Mouse (Mus musculus) right cerebral cortex, postnatal 36 days (tissue): ENCODE data around the gene Satb2.

Experiments
- DNase-seq, 2 experiments: peaks; one replicate each; pipeline ENCODE4 v3.0.0; 2022; ENCODE audit warnings: low spot score in 2 of 2, mixed read lengths in 1 of 2

The Satb2 gene

DNA sequence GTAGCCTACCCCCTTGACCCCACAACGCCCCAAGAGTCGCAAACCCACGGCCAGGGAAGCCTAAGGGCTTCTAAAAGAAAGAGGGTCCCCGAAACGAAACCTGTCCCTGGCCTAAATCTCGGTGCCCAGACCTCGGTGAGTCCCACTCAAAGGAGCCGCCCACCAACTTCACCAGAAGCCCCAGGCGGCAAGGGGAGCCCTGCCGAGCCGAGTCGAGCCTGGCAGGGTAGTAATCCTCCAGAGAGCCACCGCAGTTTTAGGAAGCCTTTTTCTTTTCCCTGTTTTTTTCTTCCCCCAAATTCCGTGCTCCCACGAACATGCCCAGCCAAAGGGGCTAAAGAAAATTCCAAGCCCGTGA lies 4.9 kb downstream of the Satb2 start:
- no peak for DNase-seq

DNA sequence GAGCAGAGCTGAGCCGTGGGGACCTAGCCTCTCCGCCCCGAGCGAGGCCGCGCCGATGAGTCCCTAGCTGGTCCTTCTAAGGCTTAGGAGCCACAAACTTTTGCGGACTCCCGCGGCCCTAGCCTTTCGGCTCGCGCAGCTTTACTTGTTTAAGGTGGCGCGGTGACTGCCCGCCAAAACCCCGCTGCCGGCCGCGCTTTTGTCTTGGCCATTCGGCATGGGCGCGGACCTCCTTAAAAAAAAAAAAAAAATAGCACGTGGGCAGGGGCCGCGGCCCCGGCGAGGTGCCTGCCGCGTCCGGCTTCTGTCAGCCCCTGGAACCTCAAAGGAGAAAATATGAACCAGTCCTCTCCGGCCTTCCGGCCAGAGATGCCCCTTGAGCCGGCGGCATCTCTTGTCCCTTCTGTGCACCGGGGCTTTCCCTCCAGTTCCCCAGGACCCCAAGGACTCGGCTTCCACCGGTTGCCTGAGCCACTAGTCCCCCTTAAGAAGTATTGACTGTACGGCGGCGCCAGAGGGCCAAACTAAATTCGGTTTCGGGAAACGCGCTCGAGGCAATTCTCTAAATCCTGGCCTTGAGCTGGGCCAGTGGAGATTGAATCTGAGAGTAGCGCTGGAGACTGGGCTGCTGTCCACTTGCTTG lies 5.4 kb downstream of the Satb2 start:
- peak; percentile 78 to 79 for DNase-seq

DNA sequence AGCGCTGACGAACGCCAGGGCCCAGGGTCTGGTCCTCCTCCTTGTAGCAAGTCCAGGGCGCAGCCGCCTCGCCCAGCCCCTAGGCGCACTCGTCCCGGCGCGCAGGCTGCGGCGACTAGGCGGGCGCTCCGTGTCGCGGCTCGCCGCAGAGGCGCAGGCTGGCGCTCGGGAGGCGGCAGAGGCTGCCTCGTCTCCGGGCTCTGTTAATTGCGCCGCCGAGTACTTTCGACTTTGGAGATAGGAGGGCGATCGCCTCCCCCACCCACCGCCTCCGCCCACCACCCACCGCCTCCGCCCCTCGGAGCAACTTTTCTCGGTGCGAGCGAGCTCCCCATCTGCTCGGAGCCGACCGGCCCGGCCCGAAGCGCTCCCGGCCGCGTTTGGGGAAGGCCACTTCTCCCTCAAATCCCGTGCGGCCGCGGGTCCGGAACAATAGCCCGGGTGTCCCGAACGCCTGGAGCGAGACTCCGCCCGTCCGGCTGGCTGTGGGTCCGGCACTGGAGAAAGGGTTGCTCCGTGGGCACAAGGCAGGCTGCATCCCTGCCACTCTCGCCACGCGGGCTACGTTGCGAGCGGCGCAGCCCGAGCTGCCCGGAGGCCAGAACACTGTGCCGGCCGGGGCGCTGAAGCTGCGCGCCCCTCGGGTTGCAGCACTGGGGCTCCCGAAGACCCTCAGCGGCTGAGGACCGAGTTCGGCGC lies 6.0 kb downstream of the Satb2 start:
- DNase-seq = no peak

DNA sequence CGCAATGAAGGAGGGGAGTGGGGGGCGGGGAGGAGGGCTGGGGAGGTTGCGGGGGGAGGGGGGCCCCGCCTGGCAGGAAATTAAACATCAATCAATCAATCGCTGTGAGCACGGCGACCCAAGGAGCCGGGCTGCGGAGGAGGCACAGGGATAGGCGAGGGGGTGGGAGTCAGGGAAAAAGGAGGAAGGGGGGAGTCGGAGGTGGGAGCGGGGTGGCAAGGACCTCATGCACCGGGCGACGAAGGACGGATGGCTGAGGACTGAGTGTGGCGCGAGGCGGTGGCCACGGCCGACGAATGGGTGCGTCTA lies 6.6 kb downstream of the Satb2 start:
- DNase-seq = no peak

DNA sequence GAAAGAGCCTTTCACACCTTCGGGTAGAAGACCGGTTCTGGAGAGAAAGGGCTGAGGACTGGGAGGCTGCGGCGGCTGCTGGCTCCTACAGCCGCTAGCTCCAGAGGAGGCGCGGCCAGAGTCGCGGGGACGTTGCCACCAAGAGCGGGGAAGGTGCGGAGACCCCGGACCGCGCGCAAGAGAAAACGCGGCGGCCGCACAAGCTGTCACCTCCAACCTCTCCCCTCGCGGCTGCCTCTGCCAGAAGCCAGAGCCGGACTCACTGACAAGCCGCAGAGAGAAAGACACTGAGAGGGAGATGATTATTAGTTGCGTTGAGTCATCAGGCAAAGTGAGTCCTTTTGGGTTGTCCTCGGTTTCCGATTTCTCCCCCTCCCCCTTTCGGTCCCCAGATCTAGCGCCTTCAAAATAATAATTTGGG lies 7.0 kb downstream of the Satb2 start:
- DNase-seq = no peak

DNA sequence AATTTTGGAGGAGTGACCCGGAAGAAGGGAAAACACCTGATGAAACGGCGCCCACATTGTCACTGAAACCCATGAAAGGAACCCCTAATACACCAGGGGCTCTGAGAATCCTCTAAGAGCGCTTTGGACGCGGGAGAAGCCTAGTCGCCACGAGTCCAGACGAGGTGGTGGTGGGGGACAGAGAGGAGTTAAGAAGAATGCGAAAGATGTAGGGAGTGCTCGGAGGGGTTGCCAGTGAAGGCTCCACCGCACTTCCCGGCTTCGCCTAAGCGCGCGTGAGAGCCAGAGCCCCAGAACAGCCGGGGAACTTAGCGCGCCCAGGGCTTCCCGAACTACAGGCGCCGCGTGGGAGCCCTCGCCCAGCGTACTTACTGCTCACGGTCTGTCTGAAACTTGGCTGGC lies 7.7 kb downstream of the Satb2 start:
- no peak for DNase-seq

DNA sequence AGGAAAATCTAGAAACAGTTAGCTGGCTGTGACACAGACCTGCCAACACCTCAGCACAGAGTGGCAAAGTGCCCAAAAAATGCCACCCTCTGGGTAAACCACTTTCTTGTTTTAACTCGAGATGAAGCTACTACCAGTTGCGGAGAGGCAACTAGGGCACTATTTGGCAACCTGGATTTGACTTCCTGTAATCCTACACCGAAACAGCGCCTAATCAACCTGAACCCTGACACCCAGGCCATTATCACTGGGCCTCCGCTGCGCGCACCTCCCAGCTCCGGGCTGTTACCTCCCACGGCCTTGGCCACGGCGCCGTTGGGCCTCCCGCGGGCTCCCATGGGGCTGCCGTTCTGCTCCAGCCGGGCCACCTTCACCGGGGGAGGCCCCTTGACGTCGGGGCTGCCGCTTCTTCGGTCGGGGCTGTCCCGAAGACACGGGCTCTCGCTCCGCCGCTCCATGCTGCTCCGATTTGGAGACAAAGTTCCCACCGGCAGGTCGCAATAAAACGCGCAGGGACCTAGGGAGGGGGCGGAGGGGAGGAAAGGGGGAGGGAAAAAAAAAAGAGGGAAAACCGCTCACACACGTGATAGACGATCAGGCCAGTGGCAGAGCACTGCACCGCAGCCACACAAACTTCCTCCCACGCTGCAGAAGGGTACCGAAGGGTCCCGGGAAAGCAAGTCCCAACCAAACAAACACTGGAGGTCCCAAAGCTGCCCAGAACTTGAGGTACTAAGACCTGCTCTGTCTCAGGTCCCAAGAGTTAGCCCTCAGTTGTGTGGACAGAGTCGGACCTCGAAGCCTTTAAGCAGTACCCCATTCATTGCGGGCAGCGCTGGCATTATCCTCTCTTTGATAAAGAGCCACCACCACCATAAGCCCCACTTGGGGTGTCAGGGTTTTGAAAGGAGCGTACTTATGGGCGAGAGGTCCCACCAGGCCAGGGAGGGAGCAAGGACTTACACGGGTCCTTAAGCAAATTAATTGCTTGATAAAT lies 8.8 kb downstream of the Satb2 start:
- DNase-seq = no peak

DNA sequence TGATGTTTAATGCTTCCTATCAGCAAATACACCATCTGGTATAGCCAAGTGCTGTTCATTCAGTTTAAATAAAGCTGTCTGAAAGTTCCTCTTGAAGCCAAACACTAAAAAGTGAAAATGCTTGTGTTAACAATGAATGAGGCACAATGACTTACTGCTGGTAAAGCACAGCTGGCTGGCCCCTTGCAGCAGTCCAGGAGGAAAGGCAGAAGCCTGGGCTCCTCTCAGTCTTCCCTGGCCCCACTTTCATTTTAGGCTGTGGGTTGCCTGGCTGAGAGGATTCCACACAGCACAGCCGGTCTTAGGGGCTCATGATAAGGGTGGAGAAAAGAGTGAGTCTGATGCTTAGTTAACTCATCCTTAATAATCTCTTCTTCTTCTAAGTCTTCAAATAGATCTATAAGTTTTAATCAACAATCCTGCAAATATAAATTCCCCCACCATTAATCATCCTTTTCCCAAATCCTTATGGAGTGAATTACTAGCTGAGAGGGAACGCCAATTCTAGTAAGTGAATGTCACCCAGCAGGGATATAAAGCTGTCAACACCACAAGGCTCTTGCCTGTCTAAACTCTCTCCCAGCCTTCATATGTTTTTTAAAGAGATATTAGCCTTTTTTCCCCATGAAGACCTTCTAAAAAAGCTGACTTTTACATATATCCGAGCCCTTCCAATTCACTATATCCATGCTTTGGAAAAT lies 12.4 kb downstream of the Satb2 start:
- no peak for DNase-seq

DNA sequence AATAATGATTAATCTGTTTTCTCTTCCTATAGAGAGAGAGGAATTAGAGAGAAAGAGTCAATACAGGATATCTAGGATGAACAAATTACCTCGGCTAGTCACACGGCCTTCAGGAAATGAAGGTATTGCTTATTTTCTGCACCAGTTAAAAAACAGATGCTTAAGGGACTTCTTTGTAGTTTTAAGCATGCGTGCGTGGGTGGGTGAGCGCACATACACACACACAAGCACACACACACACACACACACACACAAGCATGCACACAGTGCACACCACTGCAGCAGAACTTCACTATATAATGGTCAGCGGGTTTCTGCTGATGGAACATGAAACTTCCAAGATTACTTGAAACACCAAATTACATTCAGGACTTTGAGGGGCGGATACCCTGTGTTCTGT lies 14.0 kb downstream of the Satb2 start:
- DNase-seq = no peak

DNA sequence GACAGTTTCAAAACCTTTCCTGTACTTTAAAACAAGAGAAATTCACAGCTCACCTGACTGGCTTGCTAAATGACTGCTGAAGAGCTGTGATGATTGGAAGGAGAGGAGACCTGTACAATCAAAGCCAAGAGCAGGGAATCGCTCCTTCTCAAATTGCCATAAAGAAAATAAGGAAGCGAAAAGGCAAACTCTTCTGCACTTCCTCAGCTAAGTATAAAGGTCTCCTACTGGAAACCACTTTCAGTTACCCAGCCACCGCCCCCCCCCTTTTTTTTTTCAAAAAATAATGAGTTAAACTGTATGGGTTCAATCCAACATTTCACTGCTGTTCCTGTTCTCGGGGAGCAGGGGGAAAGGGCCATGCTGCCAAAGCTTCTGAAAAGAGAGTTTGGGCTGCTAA lies 15.2 kb downstream of the Satb2 start:
- DNase-seq = no peak

DNA sequence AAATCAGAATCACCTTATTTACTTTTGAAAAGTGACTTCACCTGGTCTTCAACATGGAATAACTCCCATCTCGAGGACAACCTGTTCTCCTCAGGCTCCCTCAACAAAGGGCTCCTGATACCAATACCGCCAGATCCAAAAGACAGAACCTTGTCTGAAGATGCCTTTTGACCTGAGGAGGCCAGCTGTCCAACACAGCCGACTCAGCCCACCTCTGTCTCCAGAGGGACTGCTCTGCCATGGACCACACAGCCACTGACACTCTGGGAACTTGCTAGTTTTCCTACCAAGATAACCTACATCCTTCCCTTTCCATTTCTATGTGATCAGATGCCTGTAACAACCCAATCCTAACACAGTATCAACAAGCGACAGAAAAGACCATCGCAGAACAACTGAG lies 19.5 kb downstream of the Satb2 start:
- no peak for DNase-seq

DNA sequence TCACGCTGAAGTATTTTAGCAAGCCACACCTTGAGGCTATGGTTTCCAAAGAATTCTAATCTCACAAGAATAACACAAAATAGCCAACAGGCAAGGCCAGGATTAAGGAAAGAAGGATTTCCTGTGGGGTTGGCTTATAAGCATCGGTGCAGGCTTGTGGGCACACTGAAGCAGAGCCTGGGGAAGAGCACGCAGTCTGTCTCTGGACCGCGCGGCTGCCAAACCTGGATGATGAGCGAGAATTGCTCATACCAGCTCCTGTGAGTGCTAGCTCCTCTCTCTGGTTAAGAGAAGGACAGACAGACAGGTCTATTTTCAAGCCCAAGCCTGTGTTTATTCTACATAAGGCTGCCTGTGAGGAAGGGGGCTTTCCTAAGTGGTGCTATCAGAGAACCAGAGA lies 20.5 kb downstream of the Satb2 start:
- no peak for DNase-seq

DNA sequence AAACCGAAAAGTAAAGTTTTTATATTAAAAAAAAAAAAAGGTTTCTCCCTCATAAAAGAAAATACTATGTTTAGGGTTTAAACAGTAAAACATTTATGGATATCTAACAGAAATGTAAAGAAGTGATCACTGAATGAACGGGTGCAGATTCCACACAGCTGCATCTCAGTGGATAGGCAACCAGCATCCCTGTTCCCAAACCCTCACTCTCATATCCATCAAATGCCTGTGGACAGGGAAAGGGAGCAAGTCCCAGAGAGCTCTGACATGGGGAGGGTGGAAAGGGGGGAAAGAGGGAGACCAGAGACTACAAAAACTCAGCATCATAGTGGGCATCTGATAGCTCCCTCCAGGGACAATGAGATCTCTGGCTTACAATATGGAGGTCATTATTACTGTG lies 21.6 kb downstream of the Satb2 start:
- DNase-seq = no peak

DNA sequence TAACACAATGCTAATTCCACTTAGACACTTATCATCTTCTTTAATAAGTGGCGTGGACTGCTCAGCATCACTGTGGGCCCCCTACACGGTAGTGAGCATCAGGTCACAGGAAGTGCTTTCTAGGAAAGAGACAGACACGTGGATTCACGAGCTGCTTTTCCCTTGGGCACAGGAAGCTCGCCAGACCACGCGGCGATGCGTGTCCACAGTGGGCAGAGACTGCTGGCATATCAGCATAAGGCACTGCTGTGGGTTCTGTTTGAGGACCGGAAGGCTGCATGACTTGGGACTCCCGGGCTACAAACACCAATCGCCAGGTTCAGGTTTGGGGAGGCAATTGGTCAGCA lies 22.7 kb downstream of the Satb2 start:
- DNase-seq = no peak

DNA sequence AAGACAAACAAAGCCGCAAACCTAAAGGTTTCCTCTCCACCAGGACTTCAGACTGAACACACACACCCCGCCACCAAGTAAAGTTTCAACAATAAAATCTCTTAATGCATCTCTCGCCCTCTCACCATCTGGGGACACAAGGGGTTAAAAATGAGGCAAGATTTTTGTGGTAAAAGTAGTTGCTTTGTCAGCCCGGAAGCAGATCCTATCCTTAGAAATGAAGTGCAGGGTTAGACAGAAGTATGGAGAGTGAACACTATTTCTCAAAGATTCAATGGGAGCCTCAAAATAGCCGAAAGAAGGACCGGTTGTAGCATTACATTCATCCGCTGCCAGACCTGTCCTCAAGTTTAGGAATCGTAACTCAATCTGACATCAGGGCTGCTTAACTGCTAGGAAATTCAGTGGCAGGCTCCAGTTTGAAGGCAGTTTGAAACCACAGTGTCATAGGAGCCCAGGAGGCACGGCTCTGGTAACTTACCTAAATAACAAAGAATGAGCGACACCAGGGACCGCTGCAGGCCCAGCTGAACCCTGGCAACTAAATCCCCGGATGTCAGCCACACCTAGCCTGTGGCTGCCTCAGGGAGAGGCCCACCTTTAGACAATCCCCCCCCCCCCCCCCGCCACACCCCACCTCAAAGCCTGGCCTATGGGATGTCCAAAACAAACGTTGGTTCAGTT lies 23.3 kb downstream of the Satb2 start:
- DNase-seq = no peak

DNA sequence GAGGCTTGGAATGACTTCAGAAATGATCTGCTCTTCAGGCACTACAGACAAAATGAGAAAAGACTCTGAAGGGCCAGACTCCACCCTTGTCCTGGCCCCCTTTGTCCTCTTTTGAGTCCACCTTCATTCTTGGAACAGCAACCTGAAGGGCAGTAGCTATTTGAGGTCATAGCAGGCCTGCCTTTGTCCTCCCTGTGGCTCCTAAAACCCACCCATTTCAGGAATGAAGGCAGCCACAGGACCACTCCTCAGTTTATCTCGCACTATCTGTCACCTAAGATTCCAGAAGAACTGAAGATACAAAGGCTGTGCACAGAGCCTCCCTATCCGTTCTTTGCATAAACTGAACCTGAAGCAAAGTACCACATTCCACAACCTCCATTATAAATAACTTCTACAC lies 24.9 kb downstream of the Satb2 start:
- no peak for DNase-seq

DNA sequence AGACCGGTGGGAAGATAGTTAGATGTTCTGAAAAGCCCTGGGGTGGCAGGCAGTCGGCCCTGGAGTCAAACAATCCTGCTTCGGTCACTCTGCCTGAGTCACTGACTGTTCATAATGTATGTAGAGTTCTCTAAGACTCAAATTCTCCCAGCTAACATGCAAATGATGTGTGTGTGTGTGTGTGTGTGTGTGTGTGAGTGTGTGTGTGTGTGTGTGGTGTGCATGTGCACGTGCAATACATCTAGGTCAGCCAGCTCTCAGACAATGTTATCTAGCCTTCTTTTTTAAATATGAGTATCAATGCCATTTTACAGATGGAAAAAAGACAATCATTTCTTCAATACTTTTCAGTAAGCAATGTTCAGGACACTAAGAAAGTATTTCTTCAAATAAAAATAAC lies 26.5 kb downstream of the Satb2 start:
- DNase-seq = no peak

DNA sequence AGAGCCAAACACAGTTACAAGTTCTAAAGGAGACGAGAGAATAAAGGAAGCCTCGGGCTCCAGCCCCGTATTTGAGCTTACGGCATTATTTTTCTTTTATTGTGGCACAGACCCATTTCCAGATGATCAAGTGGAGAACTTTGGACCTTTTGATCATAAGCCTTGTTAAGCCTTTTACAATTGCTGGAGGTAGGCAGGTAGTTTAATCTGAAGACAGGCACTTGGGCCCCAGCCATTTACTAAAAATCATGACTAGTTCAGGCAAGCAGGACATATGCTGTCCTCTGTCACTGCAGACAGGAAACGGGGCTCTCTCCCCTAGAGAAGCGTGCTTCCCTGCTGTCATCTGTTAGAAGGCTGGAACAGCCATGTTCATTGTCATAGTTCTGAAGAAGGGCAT lies 26.9 kb downstream of the Satb2 start:
- DNase-seq = no peak

DNA sequence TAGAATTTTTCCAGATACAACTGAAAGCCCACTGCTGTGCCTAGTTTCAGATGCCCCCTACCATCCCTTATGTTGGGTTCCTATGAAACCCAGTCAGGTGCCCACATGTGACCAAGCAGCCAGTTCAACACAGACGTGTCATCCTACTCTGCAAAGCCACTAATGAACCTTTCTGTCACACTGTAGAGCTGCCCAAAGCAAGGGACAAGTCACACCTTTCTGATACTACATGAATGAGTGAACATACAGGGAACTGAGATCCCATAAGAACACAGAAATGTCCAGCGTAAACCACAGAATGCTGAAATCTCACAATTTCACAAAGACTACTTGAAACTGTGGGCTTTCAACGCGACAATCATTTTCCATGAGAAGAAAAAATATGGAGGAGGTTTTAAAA lies 39.0 kb downstream of the Satb2 start:
- no peak for DNase-seq

DNA sequence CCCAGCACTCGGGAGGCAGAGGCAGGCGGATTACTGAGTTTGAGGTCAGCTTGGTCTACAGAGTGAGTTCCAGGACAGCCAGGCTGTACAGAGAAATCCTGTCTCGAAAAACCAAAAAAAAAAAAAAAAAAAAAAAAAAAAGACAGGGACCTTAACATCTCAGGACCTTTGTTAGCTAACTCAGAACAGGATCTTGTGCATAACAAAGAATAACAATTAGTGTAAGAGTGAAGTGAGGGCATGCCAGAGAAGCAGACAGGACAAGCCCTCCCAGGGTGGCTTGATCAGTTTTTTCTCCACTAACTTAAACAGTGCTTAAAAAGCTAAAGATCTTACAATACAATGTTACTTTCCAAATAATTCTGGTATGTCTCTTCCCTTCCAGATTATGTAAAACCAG lies 40.0 kb downstream of the Satb2 start:
- no peak for DNase-seq

DNA sequence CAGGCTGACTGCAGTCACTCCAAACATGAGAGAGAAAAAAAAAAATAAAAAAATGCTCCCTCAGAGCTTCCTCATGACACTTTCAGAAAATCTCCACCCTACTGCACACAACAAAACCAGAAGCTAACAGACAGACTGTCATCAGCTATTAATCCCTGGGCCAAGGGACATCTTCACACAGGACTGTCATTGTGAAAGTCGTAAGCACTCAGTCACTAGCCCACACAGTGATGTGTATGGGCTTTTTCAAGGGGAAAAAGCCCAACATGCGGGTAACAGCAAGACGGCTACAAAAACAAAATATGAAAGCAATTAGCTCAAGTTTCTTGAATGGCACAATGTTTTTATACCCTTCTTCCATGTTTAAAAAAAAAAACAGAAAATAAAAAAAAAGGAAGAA lies 41.9 kb downstream of the Satb2 start:
- no peak for DNase-seq

DNA sequence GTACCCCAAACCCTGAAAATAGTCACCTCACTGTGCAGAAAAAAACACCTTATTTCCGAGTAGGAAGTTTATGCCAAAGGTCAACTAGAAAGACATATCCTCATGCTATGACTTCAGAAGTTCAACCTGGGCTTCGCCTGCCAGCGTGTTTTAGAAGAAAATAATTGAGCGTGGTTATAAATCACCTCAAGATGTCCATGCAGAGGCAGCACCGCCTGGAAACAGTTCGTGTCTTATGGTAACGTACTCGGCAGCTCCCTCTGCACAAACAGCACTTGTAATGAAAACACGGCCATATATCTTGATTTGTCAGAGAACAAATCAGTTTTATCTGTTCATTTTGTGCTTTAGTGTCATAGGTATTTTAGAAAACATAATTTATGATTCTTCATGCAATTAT lies 44.6 kb downstream of the Satb2 start:
- DNase-seq = no peak
